Mouse (Mus musculus) right cerebral cortex, postnatal 14 days (tissue): ENCODE measurements around the gene Rffl.

ENCODE experiments used
- DNase-seq: peaks from one replicate; pipeline ENCODE4 v3.0.0; 2022

The Rffl gene

GRCm38 (mm10) chr11:82763261-82763660 lies 107.7 kb downstream of the Rffl start:
- no peak for DNase-seq

GRCm38 (mm10) chr11:82762286-82762829 lies 108.7 kb downstream of the Rffl start:
- DNase-seq = no peak

GRCm38 (mm10) chr11:82755919-82756318 lies 115.1 kb downstream of the Rffl start:
- no peak for DNase-seq
